Mouse (Mus musculus): ENCODE data around the gene Cops2. TPM values are rescaled to one million over a fixed set of nuclear protein-coding genes. Genes with fewer than 3 reads are reported as not detected.

The Cops2 gene
- 50.2 and 61.9 TPM in 2 replicates for polyA plus RNA-seq (2015; fragmentation: Nextera tagmentation; extraction: Ambion mirVana)

GRCm38 (mm10) chr2:125858521-125859280, at the start of gene Cops2, which contains the start of gene Galk2:
Gene Cops2, minus strand, starts transcription at chr2:125859139.
Gene Galk2, plus strand, starts transcription at chr2:125859109.

GRCm38 (mm10) chr2:125782719-125783109, 76.2 kb downstream of the Cops2 start, which contains the start of gene Secisbp2l:
Gene Secisbp2l, minus strand, starts transcription at chr2:125782870.

Other genes starting within 250 kb of the Cops2 start
- gene Cep152, start 234.0 kb downstream of the Cops2 start, polyA plus RNA-seq (2015; fragmentation: Nextera tagmentation; extraction: Ambion mirVana) = 1.5 and 1.7 TPM in 2 replicates
- 97.7 and 121 TPM in 2 replicates for gene Eid1, start 186.0 kb downstream of the Cops2 start, polyA plus RNA-seq (2015; fragmentation: Nextera tagmentation; extraction: Ambion mirVana)
- 0.26 and 0.65 TPM in 2 replicates for gene Shc4, start 135.0 kb downstream of the Cops2 start, polyA plus RNA-seq (2015; fragmentation: Nextera tagmentation; extraction: Ambion mirVana)
- gene Secisbp2l, start 76.3 kb downstream of the Cops2 start, polyA plus RNA-seq (2015; fragmentation: Nextera tagmentation; extraction: Ambion mirVana) = 13.8 and 16.4 TPM in 2 replicates
- gene Galk2, start within 50 bp of the Cops2 start, polyA plus RNA-seq (2015; fragmentation: Nextera tagmentation; extraction: Ambion mirVana) = 21.7 and 23.2 TPM in 2 replicates
- 5.8 and 8.0 TPM in 2 replicates for gene Fgf7, start 175.5 kb upstream of the Cops2 start, polyA plus RNA-seq (2015; fragmentation: Nextera tagmentation; extraction: Ambion mirVana)

All from urinary bladder, postnatal 0 days (tissue).